Mouse (Mus musculus) thymus, postnatal 25 days (tissue): ENCODE measurements at regions not wholly inside any gene's neighbourhood (a gene's known extent, or its start where the extent isn't known, plus 50 kb on each side); places are given as distances from the start of the nearest gene placed in this dataset.
A peak's percentile ranks its signal among the peaks of the same experiment; 100 is the strongest.

Experiments used
- DNase-seq: peaks from one replicate; pipeline ENCODE4 v3.0.0; 2022

DNA sequence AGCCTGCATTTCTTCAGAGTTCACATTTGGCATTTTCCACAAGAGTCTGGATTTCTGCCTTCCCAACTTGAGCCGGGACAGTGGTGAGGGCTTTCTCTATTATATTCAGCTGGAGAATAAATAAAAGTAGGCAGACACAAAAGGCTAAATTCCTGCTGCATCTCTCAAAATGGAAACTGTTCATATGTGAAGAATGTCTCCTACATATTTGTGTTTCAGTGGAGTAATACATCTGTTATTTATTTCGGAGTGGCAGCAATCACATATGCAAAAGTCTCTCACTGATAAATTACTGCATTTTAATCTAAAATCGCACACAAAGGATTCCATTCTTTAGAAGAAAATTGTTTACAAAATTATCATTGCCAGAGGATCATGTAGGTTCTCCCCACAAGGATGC, 230.9 kb upstream of the Tank start:
- no peak for DNase-seq

DNA sequence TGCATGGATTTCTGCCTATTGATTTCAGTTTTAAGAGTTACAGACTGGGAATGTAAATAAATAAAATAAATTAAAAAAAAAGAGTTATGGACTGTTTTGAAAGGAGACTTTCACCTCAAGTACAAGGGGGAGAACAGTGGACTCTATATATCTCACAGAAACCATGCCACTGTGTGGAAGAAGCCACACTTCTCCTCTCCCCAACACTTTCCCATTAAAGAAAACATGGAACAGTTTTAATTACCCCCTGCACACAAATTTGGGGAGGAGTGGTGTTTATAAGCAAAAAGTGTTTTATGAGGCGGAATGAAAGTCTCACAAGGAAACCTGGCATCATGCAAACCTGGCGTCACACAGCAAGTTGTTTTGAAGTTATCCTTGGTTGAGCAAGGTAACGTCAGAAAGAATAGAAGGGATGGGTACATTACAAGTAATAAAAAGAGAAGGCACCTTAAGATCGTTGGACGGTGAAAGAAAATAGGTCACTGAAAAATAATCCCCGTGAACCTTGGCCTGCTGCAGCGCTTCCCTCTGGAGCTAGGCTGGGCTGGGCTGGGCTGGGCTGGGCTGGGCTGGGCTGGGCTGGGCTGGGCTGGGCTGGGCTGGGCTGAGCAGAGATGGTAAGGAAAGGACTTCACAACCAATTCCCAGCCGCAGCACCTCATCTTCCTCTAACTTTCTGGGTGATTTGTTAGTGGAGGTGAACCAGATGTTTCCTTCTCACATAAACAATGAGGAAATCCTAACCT, 232.2 kb upstream of the Tank start:
- no peak for DNase-seq

DNA sequence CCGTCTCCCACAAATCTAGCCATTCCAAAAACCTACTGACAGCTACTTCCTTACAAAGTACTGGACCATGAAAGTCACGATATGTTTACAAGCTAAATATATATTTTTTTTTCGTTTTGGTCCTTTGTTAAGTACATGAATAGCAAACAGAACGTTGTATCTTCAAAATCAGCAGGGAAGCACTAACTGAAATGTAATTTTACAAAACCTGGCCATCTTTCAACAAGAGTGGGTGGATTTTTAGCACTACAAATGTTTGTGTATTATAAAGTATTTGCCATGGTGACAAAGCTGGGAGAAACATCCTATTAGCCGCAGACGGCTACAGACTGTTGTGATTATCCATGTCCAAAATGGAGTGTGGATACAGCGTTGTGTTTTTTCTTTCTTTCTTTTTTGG, 233.1 kb upstream of the Tank start:
- no peak for DNase-seq

DNA sequence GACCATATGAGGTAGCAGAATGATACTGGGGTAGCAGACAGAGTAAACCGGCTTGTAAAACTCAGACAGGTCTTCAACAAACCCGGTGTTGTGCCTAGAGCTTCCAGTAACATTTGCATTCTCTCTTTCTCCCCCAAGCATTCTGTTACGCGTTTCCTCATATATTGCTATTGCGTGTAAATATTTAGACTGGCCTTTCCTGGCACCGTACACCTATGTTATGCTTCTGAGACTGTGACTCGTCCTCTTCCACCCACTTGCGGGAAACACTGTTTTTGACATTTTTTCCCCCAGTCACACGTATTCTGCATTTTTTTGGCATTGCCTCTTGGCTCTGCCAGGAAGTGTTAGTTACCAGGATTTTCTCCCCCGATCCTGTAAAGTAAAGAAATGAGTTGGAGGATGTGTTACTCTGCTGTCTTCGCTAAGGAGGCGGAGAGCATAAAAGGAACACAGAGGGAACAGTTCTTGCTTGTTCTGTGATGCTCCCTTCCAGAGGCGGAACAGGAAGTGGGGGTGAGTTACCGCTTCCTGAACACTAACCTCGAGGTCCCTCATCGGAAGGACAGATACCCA, 233.7 kb upstream of the Tank start:
- DNase-seq, result peak; percentile 11

DNA sequence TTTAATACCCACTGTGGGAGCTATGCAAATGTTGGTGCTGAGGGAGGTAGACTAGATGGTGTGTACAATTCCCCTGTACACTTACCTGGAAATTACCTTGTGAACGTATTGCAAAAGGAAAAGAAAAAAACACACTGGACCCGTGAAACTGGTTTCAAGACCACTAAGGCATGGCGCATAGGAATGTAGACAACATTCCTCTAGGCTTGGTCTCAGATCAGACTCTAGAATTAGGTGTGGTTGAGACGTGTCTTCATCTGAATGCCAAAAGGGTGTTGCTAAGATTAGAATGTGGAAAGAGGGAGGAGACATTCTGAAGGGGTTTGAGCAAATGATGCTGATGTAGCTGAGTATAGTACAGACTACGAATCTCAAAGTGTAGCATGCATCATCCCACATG, 237.1 kb upstream of the Tank start:
- DNase-seq, result no peak

DNA sequence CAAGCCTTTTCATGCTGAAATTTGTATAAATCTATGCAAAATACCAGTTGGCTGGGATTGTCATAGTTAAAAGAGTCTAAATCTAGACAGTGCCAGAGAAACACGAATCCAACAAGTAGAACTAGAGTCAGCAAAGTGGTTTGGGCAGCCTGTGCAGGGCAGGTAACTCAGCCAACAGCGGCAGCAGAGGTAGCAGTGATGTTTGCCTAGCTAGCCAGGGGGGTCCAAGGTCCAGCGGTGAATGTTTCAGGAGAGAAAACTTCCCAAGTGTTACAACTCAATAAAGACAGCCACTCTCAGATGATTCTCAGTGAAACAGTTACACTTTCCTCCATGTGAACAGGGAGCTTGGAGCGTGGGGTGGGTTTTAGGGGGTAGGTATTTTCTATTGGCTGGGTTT, 259.2 kb upstream of the Tank start:
- DNase-seq, result no peak

DNA sequence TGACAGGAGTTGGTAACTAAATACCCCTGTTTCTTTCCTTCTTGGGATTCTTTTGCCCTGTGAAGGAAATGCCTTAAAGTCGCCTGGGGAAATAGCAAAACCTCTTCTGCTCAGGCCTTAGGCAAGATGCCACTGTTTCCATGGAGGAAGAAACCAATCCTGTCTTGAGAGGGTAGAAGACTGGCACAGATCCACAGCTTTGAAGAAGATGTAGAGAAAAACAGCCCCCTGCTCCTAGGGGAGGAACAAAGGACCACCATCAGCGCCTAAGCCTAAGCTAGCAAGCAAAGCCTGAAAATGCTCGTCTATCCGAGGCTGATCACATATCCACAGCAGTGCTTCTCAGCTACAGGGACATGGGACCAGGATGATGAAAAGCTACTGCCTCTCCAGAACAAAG, 268.0 kb upstream of the Tank start:
- DNase-seq, result no peak

DNA sequence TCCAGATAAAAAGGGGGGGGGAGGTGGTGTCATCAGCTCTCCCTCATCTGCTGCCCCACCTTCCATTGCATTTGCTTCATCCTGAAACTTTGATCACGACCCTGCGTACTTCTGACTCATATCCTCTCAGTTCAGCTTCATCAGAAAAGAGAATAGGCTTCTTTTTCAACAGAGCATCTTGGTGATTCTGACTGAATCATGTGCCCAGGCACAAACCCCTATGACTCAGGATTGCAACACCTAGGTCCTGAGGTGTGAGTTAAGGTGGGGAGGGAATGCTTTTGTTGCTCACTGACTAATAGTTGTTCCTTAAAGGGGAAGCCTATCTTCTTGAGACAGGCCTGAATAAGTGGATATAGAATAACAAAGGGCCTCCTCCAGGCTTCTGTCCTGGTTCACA, 269.2 kb upstream of the Tank start:
- DNase-seq, result no peak

DNA sequence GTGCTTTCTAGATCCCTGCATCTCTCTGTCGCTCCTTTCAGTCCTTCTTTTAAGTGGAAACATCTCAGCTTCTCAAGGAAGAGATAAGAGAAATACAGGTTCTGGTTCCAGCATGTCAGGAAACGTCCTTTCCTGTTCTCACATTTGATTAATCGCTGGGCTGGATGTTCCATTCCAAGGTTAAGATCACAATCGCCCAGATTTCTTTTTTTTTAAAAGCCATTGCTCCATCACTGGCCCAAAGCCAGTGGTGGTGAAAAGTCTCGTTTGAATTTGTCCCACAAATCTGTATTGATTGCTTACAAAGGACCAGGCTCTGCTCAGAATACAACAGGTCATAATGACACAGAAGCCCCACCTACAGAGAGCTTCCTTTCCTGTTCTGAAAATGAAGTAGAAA, 281.2 kb upstream of the Tank start:
- no peak for DNase-seq

DNA sequence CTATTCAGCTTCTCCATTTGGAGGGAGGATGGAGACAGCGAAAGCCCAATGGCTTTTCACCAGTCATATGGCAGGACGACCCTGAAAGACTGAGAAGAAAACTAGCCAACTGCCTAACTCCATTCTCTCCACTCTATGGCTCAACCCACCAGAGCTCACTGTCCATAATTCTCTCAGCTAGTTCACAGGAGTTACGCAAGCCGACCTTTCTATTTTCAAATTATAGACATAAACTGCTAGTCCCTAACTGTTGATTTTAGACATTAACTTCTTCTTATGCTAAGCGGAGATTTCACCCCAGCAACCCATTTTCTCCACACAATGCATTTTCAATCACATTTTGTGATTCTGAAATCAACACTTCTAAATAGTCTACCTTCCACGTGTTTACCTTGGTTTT, 281.8 kb upstream of the Tank start:
- no peak for DNase-seq

DNA sequence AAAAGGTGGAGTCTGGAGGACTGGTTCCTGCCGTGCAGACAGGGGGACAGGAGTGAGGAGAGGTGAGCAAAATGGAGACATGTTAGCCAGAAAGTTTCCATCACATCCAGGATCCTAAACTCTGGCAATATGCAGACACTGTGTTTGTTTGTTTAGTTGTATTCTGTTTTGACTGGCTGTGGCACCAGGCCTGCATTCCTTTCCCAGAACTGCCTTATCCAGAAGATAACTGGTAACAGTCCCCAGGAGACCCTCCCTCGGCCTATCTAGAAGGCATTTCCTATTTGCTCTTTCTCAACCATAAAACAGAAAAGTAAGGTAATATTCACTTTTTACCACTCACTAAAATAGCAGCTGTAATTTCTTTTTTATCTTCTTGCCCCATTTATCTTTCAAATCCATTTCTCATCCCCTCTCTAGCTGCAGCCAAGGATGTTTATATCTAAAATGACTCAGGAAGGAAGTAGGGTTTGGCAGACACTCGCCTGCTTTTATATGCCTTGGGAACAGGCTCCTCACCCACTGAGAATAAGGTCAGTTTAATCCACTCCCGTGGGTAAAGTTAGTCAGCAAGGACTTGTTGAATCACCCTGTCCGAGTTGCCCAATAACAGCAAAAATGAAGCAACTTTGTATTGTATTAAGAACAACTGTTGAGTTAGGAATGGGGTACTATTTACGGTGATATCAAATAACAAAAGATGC, 283.0 kb upstream of the Tank start:
- no peak for DNase-seq

DNA sequence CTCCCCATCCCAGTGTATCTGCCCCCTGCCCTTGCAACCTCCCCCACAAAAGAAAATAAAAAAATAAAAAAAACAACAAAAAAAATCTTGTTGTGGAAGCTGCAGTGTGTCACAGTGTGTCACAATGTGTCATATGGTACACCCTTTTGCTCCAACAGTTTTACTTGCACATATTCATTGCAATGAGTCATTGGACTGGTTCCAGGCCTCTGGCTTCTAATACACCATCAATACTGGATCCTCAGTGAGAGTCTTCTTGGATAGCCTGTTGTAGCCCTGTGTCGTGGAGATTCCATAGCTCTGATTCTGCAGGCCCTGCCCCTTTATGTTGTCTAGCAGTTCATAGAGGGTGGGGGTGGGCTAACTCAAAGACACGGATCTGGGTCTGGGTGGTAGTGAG, 290.1 kb upstream of the Tank start:
- no peak for DNase-seq

DNA sequence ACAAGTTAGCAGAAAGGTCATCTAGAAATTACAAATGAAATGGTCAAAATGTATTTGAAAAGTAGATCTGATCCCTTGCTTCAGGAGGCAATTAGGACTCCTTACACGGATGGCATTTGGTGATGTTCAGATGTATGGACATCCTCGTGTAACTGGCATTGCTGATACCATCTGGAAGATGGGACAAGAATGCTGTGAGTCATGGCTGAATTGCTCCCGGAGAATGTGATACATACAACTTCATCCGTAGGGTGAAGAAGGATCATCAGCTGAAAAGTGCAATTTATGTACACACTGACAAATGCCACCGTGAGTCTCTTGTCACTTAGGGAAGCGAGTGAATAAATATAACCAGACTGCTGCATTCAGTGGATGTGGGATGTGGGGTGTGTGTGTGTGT, 293.7 kb upstream of the Tank start:
- no peak for DNase-seq

DNA sequence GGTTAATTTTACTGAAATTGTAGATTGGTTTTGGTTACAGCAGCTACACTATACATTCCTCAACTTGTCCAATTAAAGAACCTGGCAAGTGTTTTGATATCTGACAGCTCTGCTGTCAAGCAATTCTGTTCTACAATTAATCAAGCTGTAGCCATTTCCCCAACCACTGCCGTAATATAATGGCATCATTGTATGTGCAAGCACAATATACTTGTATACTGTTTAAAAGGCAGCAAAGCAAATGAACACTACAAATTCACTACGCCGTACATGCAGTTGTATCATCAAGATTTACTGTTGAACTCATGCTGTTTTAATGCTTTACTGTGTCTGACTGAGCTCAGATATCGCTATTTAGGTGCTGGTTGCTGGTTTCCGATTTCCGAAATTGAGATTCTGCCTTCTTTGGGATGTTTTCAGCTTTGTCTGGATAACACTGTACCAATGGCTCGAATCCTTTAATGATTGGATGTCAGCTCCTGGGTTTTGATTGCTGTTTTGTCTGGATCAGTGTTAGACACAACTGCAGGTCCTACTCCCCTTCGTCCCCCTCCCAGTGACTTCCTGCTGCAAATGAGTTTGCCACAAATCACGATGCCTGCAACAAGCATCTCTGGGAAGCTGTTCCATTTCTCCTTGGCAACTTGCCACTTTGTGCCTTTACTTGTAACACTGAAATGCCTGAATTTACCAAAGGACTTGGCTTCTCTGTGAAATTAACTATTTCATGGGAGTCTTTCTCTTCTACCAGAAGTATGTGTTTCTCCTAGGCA, 294.4 kb upstream of the Tank start:
- no peak for DNase-seq

DNA sequence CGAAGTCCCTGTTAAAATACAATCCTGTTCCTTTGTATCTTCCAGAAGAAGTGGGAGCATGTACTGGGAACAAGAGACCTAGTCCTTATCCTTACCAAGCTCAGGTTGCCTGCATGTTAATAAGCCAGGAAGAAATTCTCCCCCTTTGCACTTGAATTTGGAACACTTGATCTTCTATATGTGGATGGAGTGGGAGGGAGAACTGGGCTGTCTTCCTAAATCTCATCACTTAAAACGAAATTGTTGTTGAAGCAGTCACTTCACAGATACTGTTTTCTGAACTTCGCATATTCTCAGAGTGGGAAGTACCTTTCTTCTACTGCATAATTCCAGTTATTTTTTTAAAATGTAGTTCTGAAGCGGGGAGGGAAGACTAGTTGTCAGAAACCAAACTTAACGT, 305.7 kb upstream of the Tank start:
- DNase-seq, result no peak

DNA sequence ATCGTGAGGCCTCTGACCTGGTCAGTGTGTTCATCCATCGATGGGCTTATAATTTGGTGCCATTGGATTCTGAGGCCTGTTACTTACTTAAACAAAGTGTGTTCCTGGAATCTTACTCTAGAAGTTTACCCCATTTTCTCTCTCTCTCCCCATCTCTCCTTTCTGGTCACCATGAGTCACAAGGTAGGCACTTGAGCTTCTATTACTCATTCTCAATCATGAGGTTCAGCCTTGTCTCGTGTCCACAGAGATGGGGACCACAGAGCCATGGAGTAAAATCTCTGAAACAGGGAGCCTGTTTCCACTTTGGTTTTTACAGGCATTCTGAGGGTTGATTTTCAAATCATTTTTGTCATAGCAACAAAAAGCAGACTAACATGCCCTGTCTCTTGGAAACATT, 304.7 kb upstream of the Rbms1 start:
- no peak for DNase-seq

DNA sequence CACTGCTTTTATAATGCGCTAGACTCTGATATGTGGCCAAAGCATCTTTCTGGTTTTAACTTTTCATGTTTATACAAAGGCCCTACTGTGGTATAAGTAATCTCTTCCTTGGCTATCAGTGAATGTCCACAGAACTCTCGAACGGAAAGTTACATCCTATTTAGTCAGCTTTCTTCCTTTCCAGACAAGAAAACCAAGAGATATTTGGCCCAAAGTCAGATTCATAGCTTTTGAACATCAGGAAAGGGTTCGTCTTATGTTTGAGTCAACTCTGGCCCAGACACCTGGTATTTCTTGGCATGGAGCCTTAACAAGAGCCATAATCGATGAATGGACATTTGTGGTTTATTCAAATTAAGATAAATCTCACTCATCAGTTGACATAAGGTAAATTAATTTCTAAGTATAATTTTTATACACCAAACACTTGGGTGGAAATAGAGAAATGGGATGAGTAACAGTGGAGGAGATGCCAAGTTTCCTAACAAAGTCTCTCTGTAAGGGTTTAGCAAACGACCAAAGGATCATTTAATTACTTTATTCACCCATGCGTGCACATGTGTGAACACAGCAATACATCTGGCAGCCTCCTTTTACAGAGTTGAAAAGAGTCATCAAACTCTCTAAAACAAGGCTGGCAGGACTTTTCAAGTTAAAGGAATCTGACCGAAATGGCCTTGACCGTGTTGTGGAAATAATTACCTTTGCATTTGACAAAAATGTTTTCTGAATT, 287.2 kb upstream of the Rbms1 start:
- DNase-seq, result no peak

DNA sequence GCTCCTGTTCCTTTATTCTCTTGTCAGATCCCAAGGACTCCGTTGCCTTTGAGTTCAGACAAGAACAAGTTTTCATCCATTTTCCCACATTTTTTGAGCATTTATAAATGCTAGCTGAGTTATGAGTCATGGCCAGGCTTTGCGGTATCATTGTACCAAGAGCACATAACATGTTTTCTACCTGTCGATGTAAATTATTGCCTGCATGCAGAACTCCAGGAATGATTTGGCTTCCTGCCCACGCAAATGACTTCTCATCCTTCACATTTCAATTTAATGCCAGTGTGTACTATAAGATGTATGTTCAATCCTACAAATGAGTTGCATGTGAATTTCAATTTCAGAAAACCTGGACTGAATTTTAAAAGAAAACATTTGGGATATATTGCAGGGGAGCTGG, 285.0 kb upstream of the Rbms1 start:
- no peak for DNase-seq

DNA sequence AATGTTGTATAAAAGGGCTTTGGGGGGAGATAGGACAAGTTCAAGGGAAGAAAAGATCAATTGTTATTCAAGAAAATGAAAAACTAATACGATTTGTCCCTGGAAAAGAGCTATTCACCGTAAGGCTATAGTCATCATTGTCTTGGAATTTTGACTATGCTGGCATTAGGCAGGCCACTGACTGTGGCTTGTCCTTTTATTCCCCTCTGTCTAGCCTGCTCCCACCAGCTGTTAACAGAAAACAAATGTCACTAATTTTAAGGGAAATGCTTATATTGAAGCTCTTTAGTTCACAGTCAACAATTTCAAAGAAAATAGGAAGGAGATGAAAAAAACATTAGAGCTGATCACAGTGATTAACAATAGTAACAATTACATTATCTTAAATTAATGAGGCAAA, 284.3 kb upstream of the Rbms1 start:
- no peak for DNase-seq

DNA sequence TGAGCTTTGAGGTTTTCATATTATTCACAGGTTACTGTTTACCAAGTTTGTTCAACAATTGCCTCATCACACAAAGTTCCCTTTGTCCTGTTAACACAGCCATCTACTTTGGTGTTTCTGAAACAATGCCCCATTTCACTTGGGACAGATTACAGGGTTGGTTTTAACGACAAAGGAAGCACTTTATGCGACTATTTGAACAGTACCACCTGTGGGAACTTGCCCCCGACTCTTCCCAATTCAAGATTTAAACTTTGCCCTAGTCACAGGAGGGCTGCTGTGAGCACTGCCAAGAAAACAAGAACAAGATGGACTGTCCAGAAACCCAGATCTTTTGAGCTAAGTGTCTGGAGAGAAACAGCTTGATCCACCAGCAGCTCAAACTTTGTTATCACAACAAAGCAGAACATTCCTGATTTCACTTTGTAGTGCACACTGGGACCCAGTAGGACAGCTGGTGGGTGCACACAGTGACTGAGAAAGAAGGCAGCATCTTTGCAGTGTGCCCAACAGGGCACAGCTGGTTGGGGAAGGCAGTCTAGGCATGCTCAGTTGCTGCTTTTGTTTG, 283.8 kb upstream of the Rbms1 start:
- no peak for DNase-seq

DNA sequence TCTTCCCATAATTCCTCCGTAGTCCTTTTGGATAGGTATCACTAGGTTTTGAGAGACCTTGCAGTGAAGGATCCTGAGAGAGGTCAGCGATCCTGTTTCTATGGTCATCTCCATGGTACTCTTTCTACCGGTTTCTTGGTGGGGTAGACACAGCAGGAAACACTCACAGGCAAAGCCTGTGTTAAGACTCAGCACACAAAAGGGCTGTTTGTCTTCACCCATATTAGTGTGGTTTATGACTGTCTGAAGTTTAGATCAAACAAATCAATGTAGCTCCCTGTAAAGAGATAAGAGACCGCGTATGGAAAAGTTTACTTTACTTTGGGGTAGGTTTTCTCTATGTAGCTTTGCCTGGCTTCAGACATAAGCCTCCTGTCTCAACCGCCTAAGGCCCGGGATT, 282.5 kb upstream of the Rbms1 start:
- no peak for DNase-seq

DNA sequence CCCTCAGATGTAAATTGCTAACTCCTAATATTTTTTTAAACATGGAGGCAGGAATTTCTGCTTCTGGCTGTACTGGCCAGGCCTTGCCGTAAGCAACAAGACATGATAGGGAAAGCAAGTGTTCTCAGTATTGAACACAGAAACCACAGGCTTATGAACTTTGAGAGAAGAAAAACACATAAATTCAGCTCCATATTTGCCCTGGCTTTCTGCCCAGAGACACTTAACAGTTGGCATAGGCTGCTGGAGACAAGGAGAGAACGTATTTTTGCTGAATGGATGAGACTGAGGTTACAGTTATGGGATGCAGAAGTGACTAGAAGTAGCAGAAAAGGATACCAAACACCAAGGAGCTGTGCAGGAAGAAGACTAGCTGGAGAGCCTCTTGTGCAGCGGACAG, 258.7 kb upstream of the Rbms1 start:
- DNase-seq, result no peak

DNA sequence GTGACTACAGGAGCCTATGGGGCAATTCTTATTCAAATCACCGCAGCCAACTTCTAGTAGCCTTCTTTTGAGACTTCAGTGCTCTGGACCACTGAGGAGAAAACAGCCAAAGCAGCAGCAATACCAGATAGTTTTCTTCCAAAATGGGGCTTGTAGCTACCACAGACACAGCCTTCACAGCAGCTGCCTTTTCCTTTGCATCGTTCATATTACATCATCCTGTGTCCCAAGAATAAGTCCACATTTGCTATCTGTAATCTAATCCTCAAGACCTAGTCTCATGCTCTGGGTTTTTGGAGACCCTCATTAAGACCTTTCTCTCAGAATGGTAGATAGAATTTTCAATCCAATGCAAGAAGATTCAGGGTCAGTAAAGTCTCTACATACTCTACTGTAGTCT, 258.2 kb upstream of the Rbms1 start:
- no peak for DNase-seq
